Mouse (Mus musculus) heart, postnatal 36 days (tissue): ENCODE data around the gene Usp43. TPM values are rescaled to one million over a fixed set of nuclear protein-coding genes. Genes with fewer than 3 reads are reported as not detected.

Source experiments
- DNase-seq, 2 experiments: peaks; one replicate each; pipeline ENCODE4 v3.0.0; 2021 to 2022
- intact Hi-C: fragments of 180-260 bp; cut with DNase I; formaldehyde crosslinking; loops from one replicate; pipeline ENCODE4 v1.15.1; 2025
- total RNA-seq, 2 experiments: library from RNA; stranded (reverse); gene quantifications; 2 replicates each; pipeline ENCODE4 v1.2.3; 2021

Gene Usp43
- total RNA-seq, 2 experiments from 2014 or later, result 3.0 to 3.1 TPM

GRCm38 (mm10) chr11:67820221-67820620, 101.7 kb downstream of the Usp43 start:
- intact Hi-C loops, result loop anchor here (1.0 to 5.0 kb wide), 4 partner anchors 33 to 587 kb away; no protein-coding TSS in a partner anchor
- no peak for DNase-seq

GRCm38 (mm10) chr11:67819604-67820003, 102.3 kb downstream of the Usp43 start:
- DNase-seq, result no peak
- intact Hi-C loops, result loop anchor here (1.0 to 5.0 kb wide), 4 partner anchors 33 to 588 kb away; no protein-coding TSS in a partner anchor

- intact Hi-C loops, result loop anchor here (5.0 kb wide), 1 partner anchor 154 kb away; no protein-coding TSS in a partner anchor
- no peak for DNase-seq
Observed at GRCm38 (mm10) chr11:67811535-67811934, 110.4 kb downstream of the Usp43 start.

- intact Hi-C loops, result no loop called here
- no peak for DNase-seq
Observed at GRCm38 (mm10) chr11:67808051-67808450, 113.9 kb downstream of the Usp43 start.

- DNase-seq, result no peak
- intact Hi-C loops, result loop anchor here (2.0 kb wide), 1 partner anchor 48 kb away; no protein-coding TSS in a partner anchor
Observed at GRCm38 (mm10) chr11:67806832-67807597, 114.9 kb downstream of the Usp43 start.

GRCm38 (mm10) chr11:67805538-67805937, 116.4 kb downstream of the Usp43 start:
- intact Hi-C loops, result no loop called here
- no peak for DNase-seq

Other genes starting within 250 kb of the Usp43 start
- gene Rcvrn, start 226.8 kb downstream of the Usp43 start, total RNA-seq, result not detected
- gene Glp2r, start 151.0 kb downstream of the Usp43 start, total RNA-seq, result not detected
- not detected for gene Gsg1l2, start 147.5 kb downstream of the Usp43 start, total RNA-seq
- 100 to 1,000 TPM; 208 to 239 TPM for gene Dhrs7c, start 124.0 kb downstream of the Usp43 start, total RNA-seq
- not detected for gene Cfap52, start 43.5 kb upstream of the Usp43 start, total RNA-seq
- 10 to 100 TPM; 24.1 to 25.1 TPM for gene Stx8, start 44.0 kb upstream of the Usp43 start, total RNA-seq